Mouse (Mus musculus): ENCODE results near the gene Polrmt. TPM values are rescaled to one million over a fixed set of nuclear protein-coding genes. Genes with fewer than 3 reads are reported as not detected.
A peak's percentile ranks its signal among the peaks of the same experiment; 100 is the strongest.

Gene Polrmt
- polyA plus RNA-seq, 1 experiment from 2014 or later, result 49.6 TPM

GRCm38 (mm10) chr10:79783920-79784800 lies 37.8 kb upstream of the Polrmt start:
- Histone ChIP-seq H3K27me3 (peaks cover 19% of the 10 kb centered on the region), H3K36me3 (no peaks in the 10 kb centered on the region), H3K4me2 (replicated peaks) (no peak overlapping the region), H3K9me3 (no peaks in the 10 kb centered on the region), H3K9ac (no peak overlapping the region; the same call in 1 of the 2 replicates), H3K4me1 (peaks cover 12% of the 10 kb centered on the region), H3K4me3 (no peak overlapping the region), H3K27ac (no peak overlapping the region)
- ATAC-seq (ENCODE audit: insufficient number of reproducible peaks, insufficient read depth, low FRiP score, low TSS enrichment), result no peak
- 36% methylated on average over 27 of the region's 27 CpGs for WGBS

- Histone ChIP-seq H3K36me3 (no peaks in the 10 kb centered on the region), H3K9ac (no peak overlapping the region), H3K4me1 (peaks cover 13% of the 10 kb centered on the region), H3K4me2 (replicated peaks) (no peak overlapping the region), H3K27ac (no peak overlapping the region), H3K4me3 (no peak overlapping the region), H3K27me3 (peaks cover 30% of the 10 kb centered on the region), H3K9me3 (no peaks in the 10 kb centered on the region)
- 68% methylated on average over 7 of the region's 7 CpGs for WGBS
- no peak for ATAC-seq (ENCODE audit: insufficient number of reproducible peaks, insufficient read depth, low FRiP score, low TSS enrichment)
Observed at GRCm38 (mm10) chr10:79783050-79783449, 36.7 kb upstream of the Polrmt start.

DNA sequence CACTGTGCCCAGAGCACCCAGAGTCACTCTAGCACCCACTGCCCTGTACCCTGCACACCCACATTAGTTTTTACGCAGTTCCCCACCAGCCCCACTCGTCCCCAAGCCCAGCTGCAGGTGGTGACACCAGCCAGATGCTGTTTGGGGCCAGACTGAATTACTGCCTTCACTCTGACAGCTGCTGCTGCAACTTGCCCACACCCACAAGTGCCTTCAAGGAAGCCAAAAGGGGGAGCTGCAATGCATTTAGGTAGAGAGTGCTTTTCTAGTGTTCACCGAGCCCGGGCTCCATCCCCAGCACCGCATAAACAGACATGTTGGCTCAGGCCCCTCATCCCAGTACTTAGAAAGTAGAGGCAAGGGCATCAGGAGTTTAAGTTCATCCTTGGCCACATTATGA lies 35.6 kb upstream of the Polrmt start:
- Histone ChIP-seq H3K9me3 (no peaks in the 10 kb centered on the region), H3K4me1 (peaks cover 24% of the 10 kb centered on the region), H3K36me3 (no peaks in the 10 kb centered on the region), H3K4me3 (no peak overlapping the region), H3K27ac (no peak overlapping the region), H3K9ac (no peak overlapping the region), H3K27me3 (peaks cover 39% of the 10 kb centered on the region), H3K4me2 (replicated peaks) (no peak overlapping the region)
- 52% methylated on average over 5 of the region's 5 CpGs for WGBS
- ATAC-seq (ENCODE audit: insufficient number of reproducible peaks, insufficient read depth, low FRiP score, low TSS enrichment), result no peak

- no peak overlapping the region for H3K9ac ChIP-seq
- WGBS, result 34% methylated on average over 21 of the region's 21 CpGs
- H3K27me3 ChIP-seq, result peaks cover 39% of the 10 kb centered on the region
- H3K4me1 ChIP-seq, result peaks cover 24% of the 10 kb centered on the region
- H3K27ac ChIP-seq, result no peak overlapping the region
- no peaks in the 10 kb centered on the region for H3K36me3 ChIP-seq
- H3K4me3 ChIP-seq, result peak overlapping the region; percentile 36
- no peaks in the 10 kb centered on the region for H3K9me3 ChIP-seq
- ATAC-seq (ENCODE audit: insufficient number of reproducible peaks, insufficient read depth, low FRiP score, low TSS enrichment), result no peak
- H3K4me2 ChIP-seq (replicated peaks), result peak overlapping the region; percentile 73
Observed at GRCm38 (mm10) chr10:79781139-79781538, 34.8 kb upstream of the Polrmt start.

DNA sequence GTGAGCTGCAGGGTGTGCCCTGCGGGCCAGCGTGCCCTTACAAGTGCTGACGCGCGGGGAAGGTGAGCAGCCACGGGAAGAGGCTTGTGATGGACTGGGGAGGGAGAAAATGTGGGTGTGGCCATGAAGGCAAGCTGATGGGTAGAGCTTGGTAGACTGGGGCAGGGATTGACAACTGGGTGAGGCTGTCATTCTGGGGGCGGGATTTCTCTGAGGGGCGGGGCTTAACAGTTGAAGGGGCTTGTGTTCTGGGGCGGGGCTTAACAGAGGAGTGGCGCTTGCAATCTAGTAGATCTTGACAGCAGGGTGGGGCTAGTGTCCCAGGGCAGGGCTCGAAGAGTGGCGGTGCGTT lies 34.3 kb upstream of the Polrmt start:
- 0 out of 2 replicates have a peak overlapping the region, but pooled peaks have one; percentile 17 for H3K27ac ChIP-seq
- 2% methylated on average over 13 of the region's 13 CpGs for WGBS

GRCm38 (mm10) chr10:79779784-79780663 lies 33.6 kb upstream of the Polrmt start:
- 1% methylated on average over 45 of the region's 55 CpGs for WGBS

More for the DNA sequence above, 34.3 kb upstream of the Polrmt start:
- 0 out of 2 replicates have a peak overlapping the region, but pooled peaks have one; percentile 19 for H3K9ac ChIP-seq
- H3K4me1 ChIP-seq, result peaks cover 24% of the 10 kb centered on the region
- H3K4me3 ChIP-seq, result peak overlapping the region; percentile 36
- H3K27me3 ChIP-seq, result peaks cover 39% of the 10 kb centered on the region
- peak overlapping the region; percentile 73 for H3K4me2 ChIP-seq (replicated peaks)
- no peaks in the 10 kb centered on the region for H3K36me3 ChIP-seq
- no peak for ATAC-seq (ENCODE audit: insufficient number of reproducible peaks, insufficient read depth, low FRiP score, low TSS enrichment)
- H3K9me3 ChIP-seq, result no peaks in the 10 kb centered on the region

DNA sequence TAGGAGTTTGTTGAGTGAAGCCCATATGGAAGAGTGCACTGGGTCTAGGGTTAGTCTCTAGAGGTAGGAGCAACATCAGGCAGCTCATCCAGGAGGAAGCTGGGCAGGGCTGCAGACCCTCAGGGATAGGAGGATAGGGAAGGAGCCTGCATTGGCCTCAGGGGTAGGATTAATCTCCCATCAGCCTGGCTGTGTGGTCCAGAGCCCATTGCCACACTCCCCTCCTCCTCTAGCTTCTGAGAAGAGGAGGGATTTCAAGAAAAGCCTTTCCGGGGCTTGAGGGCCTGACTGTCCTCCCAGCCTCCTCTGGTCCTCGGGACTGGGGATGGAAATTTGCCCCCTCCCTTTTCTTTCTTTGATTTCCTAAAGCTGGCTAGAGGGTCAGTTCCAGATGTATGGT lies 32.8 kb upstream of the Polrmt start:
- H3K36me3 ChIP-seq, result no peaks in the 10 kb centered on the region
- ATAC-seq (ENCODE audit: insufficient number of reproducible peaks, insufficient read depth, low FRiP score, low TSS enrichment), result no peak
- H3K27me3 ChIP-seq, result peaks cover 39% of the 10 kb centered on the region
- peaks cover 24% of the 10 kb centered on the region for H3K4me1 ChIP-seq
- no peaks in the 10 kb centered on the region for H3K9me3 ChIP-seq
- WGBS, result 3% methylated on average over 2 of the region's 2 CpGs
- H3K4me3 ChIP-seq, result peak overlapping the region; percentile 36; the same call in 1 of the 2 replicates
- H3K9ac ChIP-seq, result no peak overlapping the region
- H3K4me2 ChIP-seq (replicated peaks), result no peak overlapping the region
- no peak overlapping the region for H3K27ac ChIP-seq

More at GRCm38 (mm10) chr10:79779784-79780663, 33.6 kb upstream of the Polrmt start:
- H3K9me3 ChIP-seq, result no peaks in the 10 kb centered on the region
- peaks cover 24% of the 10 kb centered on the region for H3K4me1 ChIP-seq
- ATAC-seq (ENCODE audit: insufficient number of reproducible peaks, insufficient read depth, low FRiP score, low TSS enrichment), result peak; percentile 79
- H3K27me3 ChIP-seq, result peaks cover 39% of the 10 kb centered on the region
- H3K4me3 ChIP-seq, result peak overlapping the region; percentile 36
- H3K36me3 ChIP-seq, result no peaks in the 10 kb centered on the region
- 0 out of 2 replicates have a peak overlapping the region, but pooled peaks have one; percentile 19 for H3K9ac ChIP-seq
- H3K27ac ChIP-seq, result 0 out of 2 replicates have a peak overlapping the region, but pooled peaks have one; percentile 17
- H3K4me2 ChIP-seq (replicated peaks), result peak overlapping the region; percentile 73

DNA sequence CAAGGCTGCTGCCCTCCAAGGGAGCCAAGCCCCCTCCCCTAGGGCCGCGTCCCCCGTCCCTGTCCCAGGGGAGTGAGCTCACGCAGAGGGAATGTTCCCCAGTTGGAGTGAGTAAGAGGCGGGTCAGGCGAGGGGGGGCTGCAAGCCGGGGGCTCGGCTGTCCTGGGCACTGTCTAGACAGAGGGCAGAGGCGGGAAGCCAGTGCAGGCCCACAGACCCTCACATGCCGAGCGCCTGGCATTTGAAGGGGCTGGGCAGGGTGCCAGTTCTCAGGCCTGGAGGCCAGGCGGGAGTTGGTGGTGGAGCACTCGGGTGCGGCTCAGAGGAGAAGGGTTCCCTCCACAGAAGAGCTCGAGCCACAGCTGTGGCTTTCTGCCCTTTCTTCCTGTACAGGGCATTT lies 31.6 kb upstream of the Polrmt start:
- ATAC-seq (ENCODE audit: insufficient number of reproducible peaks, insufficient read depth, low FRiP score, low TSS enrichment), result no peak
- Histone ChIP-seq H3K36me3 (no peaks in the 10 kb centered on the region), H3K4me2 (replicated peaks) (peak overlapping the region; percentile 70), H3K27me3 (peaks cover 39% of the 10 kb centered on the region), H3K27ac (no peak overlapping the region), H3K4me1 (peaks cover 24% of the 10 kb centered on the region), H3K9me3 (no peaks in the 10 kb centered on the region), H3K4me3 (0 out of 2 replicates have a peak overlapping the region, but pooled peaks have one; percentile 10), H3K9ac (peak overlapping the region; percentile 11; the same call in 1 of the 2 replicates)
- WGBS, result 9% methylated on average over 15 of the region's 15 CpGs

DNA sequence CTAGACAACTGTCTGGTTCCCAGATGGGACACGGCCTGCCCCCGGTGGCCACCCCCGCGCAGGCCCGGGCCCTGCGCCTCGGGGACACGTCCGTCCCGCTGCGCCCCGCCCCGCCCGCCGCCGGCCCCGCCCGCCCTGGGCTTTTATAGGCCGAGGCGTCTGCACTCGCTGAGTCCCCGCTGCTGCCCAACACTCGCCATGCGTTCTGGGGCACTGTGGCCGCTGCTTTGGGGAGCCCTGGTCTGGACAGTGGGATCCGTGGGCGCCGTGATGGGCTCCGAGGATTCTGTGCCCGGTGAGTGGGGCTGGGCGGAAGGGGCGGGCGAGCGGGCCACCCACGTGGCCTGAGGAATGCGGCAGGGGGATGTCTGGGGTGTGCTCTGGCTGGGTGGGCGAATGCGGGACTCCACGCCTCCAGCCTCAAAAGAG lies 30.7 kb upstream of the Polrmt start, which contains the start of gene Fstl3:
Fstl3 (plus strand) TSS at position 170 of the 429 bp plus-strand sequence.
- Histone ChIP-seq H3K9me3 (no peaks in the 10 kb centered on the region), H3K27ac (no peak within 1 kb of the TSS), H3K36me3 (no peaks in the 10 kb centered on the region), H3K27me3 (peaks cover 36% of the 10 kb centered on the region), H3K9ac (peak within 1 kb of the TSS; percentile 45), H3K4me3 (peak within 1 kb of the TSS; percentile 37), H3K4me2 (replicated peaks) (peak within 1 kb of the TSS; percentile 70), H3K4me1 (peaks cover 24% of the 10 kb centered on the region)
- 1% methylated on average over 39 of the region's 39 CpGs for WGBS
- ATAC-seq (ENCODE audit: insufficient number of reproducible peaks, insufficient read depth, low FRiP score, low TSS enrichment), result no peak

- Histone ChIP-seq H3K27ac (no peak overlapping the region), H3K9me3 (no peaks in the 10 kb centered on the region), H3K27me3 (peaks cover 24% of the 10 kb centered on the region), H3K4me2 (replicated peaks) (no peak overlapping the region), H3K4me3 (no peak overlapping the region), H3K36me3 (no peaks in the 10 kb centered on the region), H3K9ac (no peak overlapping the region), H3K4me1 (peaks cover 11% of the 10 kb centered on the region)
- no peak for ATAC-seq (ENCODE audit: insufficient number of reproducible peaks, insufficient read depth, low FRiP score, low TSS enrichment)
- WGBS, result 63% methylated on average over 5 of the region's 5 CpGs
Observed at GRCm38 (mm10) chr10:79774486-79775279, 28.3 kb upstream of the Polrmt start.

DNA sequence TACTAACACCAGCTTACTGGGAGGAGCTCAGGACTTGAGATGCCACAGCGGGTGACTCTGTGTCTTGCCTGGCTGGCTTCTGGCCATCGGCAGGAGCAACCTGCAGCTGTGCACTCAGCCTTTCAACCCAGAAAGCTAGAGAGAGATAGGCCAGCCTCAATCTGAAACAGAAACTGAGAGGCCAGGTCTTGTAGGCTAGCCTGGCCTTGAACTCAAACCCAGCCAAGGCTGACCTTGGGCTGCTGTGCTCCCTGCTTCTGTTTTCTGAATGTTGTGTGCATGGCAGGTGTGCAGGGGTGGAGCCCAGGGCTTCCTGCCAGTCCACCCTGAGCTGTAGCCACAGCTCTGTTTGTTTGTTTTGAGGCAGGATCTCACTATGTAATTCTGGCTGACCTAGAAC lies 26.8 kb upstream of the Polrmt start:
- no peak overlapping the region for H3K27ac ChIP-seq
- peaks cover 10% of the 10 kb centered on the region for H3K27me3 ChIP-seq
- no peak for ATAC-seq (ENCODE audit: insufficient number of reproducible peaks, insufficient read depth, low FRiP score, low TSS enrichment)
- WGBS, result 83% methylated on average over 2 of the region's 2 CpGs
- peaks cover 12% of the 10 kb centered on the region for H3K4me1 ChIP-seq
- no peak overlapping the region for H3K9ac ChIP-seq
- H3K4me2 ChIP-seq (replicated peaks), result no peak overlapping the region
- H3K4me3 ChIP-seq, result no peak overlapping the region
- no peaks in the 10 kb centered on the region for H3K36me3 ChIP-seq
- no peaks in the 10 kb centered on the region for H3K9me3 ChIP-seq
